Mouse (Mus musculus): ENCODE measurements around the gene Capn3. TPM values are rescaled to one million over a fixed set of nuclear protein-coding genes. Genes with fewer than 3 reads are reported as not detected.

Capn3 gene
- polyA plus RNA-seq, 1 experiment from 2014 or later: 0.42 TPM

GRCm38 (mm10) chr2:120496511-120496910 lies 40.7 kb downstream of the Capn3 start:
- H3K27me3 ChIP-seq (ENCODE audit: control insufficient read depth, insufficient read depth, low read length): no peaks in the 10 kb centered on the region
- H3K9ac ChIP-seq (replicated peaks; ENCODE audit: low read depth, low read length): no peak overlapping the region
- H3K4me2 ChIP-seq (replicated peaks; ENCODE audit: low read depth, low read length): no peak overlapping the region
- WGBS: 55% methylated on average over 3 of the region's 3 CpGs
- H3K4me3 ChIP-seq (ENCODE audit: low read depth, low read length): no peak overlapping the region
- peaks cover 16% of the 10 kb centered on the region for H3K4me1 ChIP-seq (ENCODE audit: control insufficient read depth, insufficient read depth, low read length)
- H3K27ac ChIP-seq (ENCODE audit: low read length): no peak overlapping the region
- no peak for ATAC-seq (ENCODE audit: insufficient number of reproducible peaks, insufficient read depth, low FRiP score, low read depth)
- H3K36me3 ChIP-seq (ENCODE audit: control insufficient read depth, insufficient read depth, low read length): no peaks in the 10 kb centered on the region
- H3K9me3 ChIP-seq (ENCODE audit: control insufficient read depth, low read depth, low read length): no peaks in the 10 kb centered on the region

GRCm38 (mm10) chr2:120499971-120500471 lies 44.2 kb downstream of the Capn3 start:
- Histone ChIP-seq H3K4me1 (ENCODE audit: control insufficient read depth, insufficient read depth, low read length) (peaks cover 18% of the 10 kb centered on the region), H3K27ac (ENCODE audit: low read length) (peak overlapping the region; percentile 44; the same call in 1 of the 2 replicates), H3K9me3 (ENCODE audit: control insufficient read depth, low read depth, low read length) (no peaks in the 10 kb centered on the region), H3K4me2 (replicated peaks; ENCODE audit: low read depth, low read length) (no peak overlapping the region), H3K27me3 (ENCODE audit: control insufficient read depth, insufficient read depth, low read length) (no peaks in the 10 kb centered on the region), H3K4me3 (ENCODE audit: low read depth, low read length) (no peak overlapping the region), H3K36me3 (ENCODE audit: control insufficient read depth, insufficient read depth, low read length) (peaks cover 4% of the 10 kb centered on the region; the same call in 1 of the 2 replicates), H3K9ac (replicated peaks; ENCODE audit: low read depth, low read length) (no peak overlapping the region)
- no peak for ATAC-seq (ENCODE audit: insufficient number of reproducible peaks, insufficient read depth, low FRiP score, low read depth)
- 40% methylated on average over 6 of the region's 6 CpGs for WGBS

GRCm38 (mm10) chr2:120501136-120501918 lies 45.5 kb downstream of the Capn3 start:
- no peak overlapping the region for H3K4me3 ChIP-seq (ENCODE audit: low read depth, low read length)
- WGBS: 29% methylated on average over 17 of the region's 17 CpGs
- no peaks in the 10 kb centered on the region for H3K9me3 ChIP-seq (ENCODE audit: control insufficient read depth, low read depth, low read length)
- no peak overlapping the region for H3K27ac ChIP-seq (ENCODE audit: low read length)
- no peak for ATAC-seq (ENCODE audit: insufficient number of reproducible peaks, insufficient read depth, low FRiP score, low read depth)
- H3K9ac ChIP-seq (replicated peaks; ENCODE audit: low read depth, low read length): no peak overlapping the region
- no peaks in the 10 kb centered on the region for H3K27me3 ChIP-seq (ENCODE audit: control insufficient read depth, insufficient read depth, low read length)
- peaks cover 17% of the 10 kb centered on the region; the same call in 1 of the 2 replicates for H3K36me3 ChIP-seq (ENCODE audit: control insufficient read depth, insufficient read depth, low read length)
- H3K4me2 ChIP-seq (replicated peaks; ENCODE audit: low read depth, low read length): peak overlapping the region; percentile 15; the same call in 1 of the 2 replicates
- peaks cover 18% of the 10 kb centered on the region for H3K4me1 ChIP-seq (ENCODE audit: control insufficient read depth, insufficient read depth, low read length)

- H3K27ac ChIP-seq (ENCODE audit: low read length): no peak overlapping the region
These were observed 46.2 kb downstream of the Capn3 start for GRCm38 (mm10) chr2:120501931-120502604.

GRCm38 (mm10) chr2:120502605-120502990 lies 46.8 kb downstream of the Capn3 start:
- Histone ChIP-seq H3K27me3 (ENCODE audit: control insufficient read depth, insufficient read depth, low read length) (no peaks in the 10 kb centered on the region), H3K9me3 (ENCODE audit: control insufficient read depth, low read depth, low read length) (no peaks in the 10 kb centered on the region), H3K4me2 (replicated peaks; ENCODE audit: low read depth, low read length) (no peak overlapping the region), H3K4me1 (ENCODE audit: control insufficient read depth, insufficient read depth, low read length) (peaks cover 18% of the 10 kb centered on the region), H3K4me3 (ENCODE audit: low read depth, low read length) (no peak overlapping the region), H3K9ac (replicated peaks; ENCODE audit: low read depth, low read length) (no peak overlapping the region), H3K27ac (ENCODE audit: low read length) (no peak overlapping the region), H3K36me3 (ENCODE audit: control insufficient read depth, insufficient read depth, low read length) (peaks cover 18% of the 10 kb centered on the region; the same call in 1 of the 2 replicates)
- 77% methylated on average over 3 of the region's 3 CpGs for WGBS
- no peak for ATAC-seq (ENCODE audit: insufficient number of reproducible peaks, insufficient read depth, low FRiP score, low read depth)

More at GRCm38 (mm10) chr2:120501931-120502604, 46.2 kb downstream of the Capn3 start:
- WGBS: 61% methylated on average over 13 of the region's 13 CpGs
- Histone ChIP-seq H3K27me3 (ENCODE audit: control insufficient read depth, insufficient read depth, low read length) (no peaks in the 10 kb centered on the region), H3K4me1 (ENCODE audit: control insufficient read depth, insufficient read depth, low read length) (peaks cover 18% of the 10 kb centered on the region), H3K4me3 (ENCODE audit: low read depth, low read length) (no peak overlapping the region), H3K36me3 (ENCODE audit: control insufficient read depth, insufficient read depth, low read length) (peaks cover 18% of the 10 kb centered on the region; the same call in 1 of the 2 replicates), H3K4me2 (replicated peaks; ENCODE audit: low read depth, low read length) (no peak overlapping the region), H3K9me3 (ENCODE audit: control insufficient read depth, low read depth, low read length) (no peaks in the 10 kb centered on the region), H3K9ac (replicated peaks; ENCODE audit: low read depth, low read length) (no peak overlapping the region)
- no peak for ATAC-seq (ENCODE audit: insufficient number of reproducible peaks, insufficient read depth, low FRiP score, low read depth)

- Histone ChIP-seq H3K4me1 (ENCODE audit: control insufficient read depth, insufficient read depth, low read length) (peaks cover 18% of the 10 kb centered on the region), H3K27ac (ENCODE audit: low read length) (no peak overlapping the region), H3K9me3 (ENCODE audit: control insufficient read depth, low read depth, low read length) (no peaks in the 10 kb centered on the region), H3K27me3 (ENCODE audit: control insufficient read depth, insufficient read depth, low read length) (no peaks in the 10 kb centered on the region), H3K9ac (replicated peaks; ENCODE audit: low read depth, low read length) (no peak overlapping the region), H3K4me2 (replicated peaks; ENCODE audit: low read depth, low read length) (no peak overlapping the region), H3K36me3 (ENCODE audit: control insufficient read depth, insufficient read depth, low read length) (peaks cover 18% of the 10 kb centered on the region; the same call in 1 of the 2 replicates), H3K4me3 (ENCODE audit: low read depth, low read length) (no peak overlapping the region)
- 87% methylated on average over 6 of the region's 6 CpGs for WGBS
- ATAC-seq (ENCODE audit: insufficient number of reproducible peaks, insufficient read depth, low FRiP score, low read depth): no peak
These were observed 47.3 kb downstream of the Capn3 start for GRCm38 (mm10) chr2:120503094-120503493.

GRCm38 (mm10) chr2:120503992-120504391 lies 48.2 kb downstream of the Capn3 start:
- H3K9ac ChIP-seq (replicated peaks; ENCODE audit: low read depth, low read length): no peak overlapping the region
- peaks cover 24% of the 10 kb centered on the region for H3K36me3 ChIP-seq (ENCODE audit: control insufficient read depth, insufficient read depth, low read length)
- H3K9me3 ChIP-seq (ENCODE audit: control insufficient read depth, low read depth, low read length): no peaks in the 10 kb centered on the region
- H3K4me3 ChIP-seq (ENCODE audit: low read depth, low read length): no peak overlapping the region
- peaks cover 18% of the 10 kb centered on the region for H3K4me1 ChIP-seq (ENCODE audit: control insufficient read depth, insufficient read depth, low read length)
- no peak overlapping the region for H3K27ac ChIP-seq (ENCODE audit: low read length)
- no peak overlapping the region for H3K4me2 ChIP-seq (replicated peaks; ENCODE audit: low read depth, low read length)
- ATAC-seq (ENCODE audit: insufficient number of reproducible peaks, insufficient read depth, low FRiP score, low read depth): no peak
- no peaks in the 10 kb centered on the region for H3K27me3 ChIP-seq (ENCODE audit: control insufficient read depth, insufficient read depth, low read length)
- WGBS: 72% methylated on average over 5 of the region's 5 CpGs

GRCm38 (mm10) chr2:120514181-120514580 lies 58.4 kb downstream of the Capn3 start:
- Histone ChIP-seq H3K27ac (ENCODE audit: low read length) (no peak overlapping the region), H3K27me3 (ENCODE audit: control insufficient read depth, insufficient read depth, low read length) (no peaks in the 10 kb centered on the region), H3K4me1 (ENCODE audit: control insufficient read depth, insufficient read depth, low read length) (no peaks in the 10 kb centered on the region), H3K9ac (replicated peaks; ENCODE audit: low read depth, low read length) (no peak overlapping the region), H3K4me2 (replicated peaks; ENCODE audit: low read depth, low read length) (no peak overlapping the region), H3K36me3 (ENCODE audit: control insufficient read depth, insufficient read depth, low read length) (peaks cover 70% of the 10 kb centered on the region), H3K9me3 (ENCODE audit: control insufficient read depth, low read depth, low read length) (no peaks in the 10 kb centered on the region), H3K4me3 (ENCODE audit: low read depth, low read length) (no peak overlapping the region)
- no peak for ATAC-seq (ENCODE audit: insufficient number of reproducible peaks, insufficient read depth, low FRiP score, low read depth)
- 90% methylated on average over 4 of the region's 4 CpGs for WGBS
